Mouse (Mus musculus) embryo, embryonic 9.5 days (tissue): ENCODE measurements around the gene 1700013G24Rik.

Source experiments
- DNase-seq: peaks from one replicate; pipeline ENCODE4 v3.0.0-alpha.2; 2017; ENCODE audit errors: extremely low spot score

The 1700013G24Rik gene

DNA sequence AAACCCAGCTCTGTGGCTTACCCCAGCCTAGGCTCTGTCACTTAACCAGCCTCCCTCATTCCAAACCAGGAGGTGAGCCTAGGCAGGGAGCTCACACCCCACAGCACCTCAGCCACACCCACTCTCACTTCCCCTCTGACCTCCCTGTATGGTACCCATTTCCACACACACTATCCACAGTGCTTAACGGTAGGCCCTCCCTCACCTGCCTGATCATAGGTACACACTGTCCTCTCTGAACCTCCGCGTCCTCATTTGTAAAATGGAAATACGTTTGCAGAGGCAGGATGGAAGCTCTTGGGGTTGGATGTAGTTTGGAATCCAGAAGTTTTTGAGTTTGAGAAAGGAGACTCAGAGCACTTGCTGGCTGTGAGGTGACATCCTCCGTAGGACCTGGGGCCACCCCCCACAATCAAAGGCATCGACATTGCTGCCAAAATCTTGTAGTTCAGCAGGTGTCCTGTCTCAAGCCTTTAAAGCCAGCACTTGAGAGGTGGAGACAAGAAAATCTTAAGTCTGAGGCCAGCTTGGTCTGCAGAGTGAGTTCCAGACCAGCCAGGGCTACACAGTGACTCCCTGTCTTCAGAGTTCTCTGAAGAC lies 42.5 kb downstream of the 1700013G24Rik start:
- no peak for DNase-seq

DNA sequence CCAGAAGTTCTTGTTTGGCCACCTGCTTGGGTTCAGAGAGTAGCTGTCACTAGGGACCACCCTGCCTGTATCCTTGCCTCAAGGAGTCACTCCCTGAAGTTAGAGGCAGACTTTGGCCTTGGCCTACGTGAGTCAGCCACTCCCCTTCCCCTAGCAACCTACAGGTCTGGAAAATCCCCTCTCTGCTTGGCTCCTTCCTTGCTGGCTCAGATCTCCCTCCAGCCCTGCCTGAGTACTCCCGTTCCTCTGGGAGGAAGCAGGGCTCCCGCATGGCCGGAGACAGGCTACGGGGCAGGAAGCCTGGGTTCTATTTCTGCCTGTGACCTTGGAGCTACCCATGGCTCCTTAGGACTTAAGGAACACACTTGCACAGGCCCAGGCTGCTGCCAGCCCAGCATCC lies 44.3 kb downstream of the 1700013G24Rik start:
- no peak for DNase-seq

DNA sequence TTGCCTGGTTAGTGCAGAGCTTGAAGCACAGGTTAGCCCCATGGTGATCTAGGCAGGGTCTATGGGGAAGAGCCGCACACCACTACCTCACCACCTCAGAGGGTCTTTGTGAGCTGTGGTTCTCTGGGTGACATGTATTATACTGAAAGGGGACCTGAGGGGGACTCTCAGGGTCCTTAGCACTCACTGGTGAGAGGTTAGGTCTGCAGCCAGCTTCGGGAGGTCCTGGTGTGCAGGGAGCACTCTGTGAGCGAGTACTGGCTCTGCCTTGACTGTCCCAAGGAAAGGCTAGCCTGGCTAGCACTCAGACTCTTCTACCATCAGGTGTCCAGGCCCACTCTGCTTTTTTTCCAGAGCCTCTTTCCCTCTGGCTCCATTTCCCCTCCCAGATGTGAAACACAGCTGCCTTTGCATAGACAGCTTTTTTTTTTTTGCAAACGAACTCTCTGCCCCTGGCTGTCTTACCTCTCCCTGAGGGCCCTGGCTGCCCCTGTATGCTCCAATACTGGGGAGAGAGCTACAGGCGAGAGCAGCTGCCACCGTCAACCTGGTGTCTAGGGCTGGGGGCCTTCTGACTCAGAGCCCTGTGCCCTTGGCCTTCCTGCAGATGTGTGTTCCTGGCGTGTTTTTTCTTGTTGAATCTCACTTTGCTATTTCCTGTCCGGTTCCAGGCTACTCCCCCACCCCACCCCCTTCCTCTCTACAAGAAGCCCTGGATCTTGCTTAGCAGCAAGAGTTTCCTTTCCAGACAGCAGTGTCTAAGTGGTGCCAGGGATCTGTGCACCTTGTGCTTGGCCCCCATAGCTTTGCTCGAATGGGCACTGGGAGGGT lies 45.0 kb downstream of the 1700013G24Rik start:
- peak; percentile 18 for DNase-seq

DNA sequence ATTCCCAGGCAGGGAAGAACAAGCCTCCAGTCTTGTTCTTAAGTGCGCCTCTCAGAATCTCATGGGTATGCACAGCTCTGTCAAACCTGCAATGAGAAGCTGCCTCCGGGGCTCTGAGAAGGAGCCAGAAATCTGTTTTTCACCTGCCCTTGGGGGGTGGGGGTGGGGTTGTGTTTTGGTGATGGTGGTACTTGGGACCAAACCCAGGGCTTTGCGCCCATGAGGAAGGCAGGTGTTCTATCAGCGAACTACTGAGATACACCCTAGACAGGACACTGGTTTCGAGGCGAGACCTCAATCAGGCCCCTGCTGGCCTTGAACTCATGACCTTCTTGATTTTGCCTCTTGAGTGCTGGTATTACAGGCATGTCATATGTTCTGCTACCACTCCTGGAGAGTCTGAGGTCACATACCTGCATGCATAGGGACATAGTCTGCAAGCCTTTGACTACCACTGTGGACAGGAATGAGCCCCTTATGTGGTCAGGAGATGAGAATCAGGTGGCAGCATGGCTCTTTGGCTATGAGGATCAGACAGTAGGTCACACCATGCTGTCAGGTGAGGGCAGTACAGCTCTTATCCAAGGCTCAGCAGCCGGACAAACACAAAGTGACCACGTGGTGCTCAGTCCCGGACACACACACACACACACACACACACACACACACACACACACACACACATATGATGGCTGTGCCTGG lies 45.9 kb downstream of the 1700013G24Rik start:
- no peak for DNase-seq

DNA sequence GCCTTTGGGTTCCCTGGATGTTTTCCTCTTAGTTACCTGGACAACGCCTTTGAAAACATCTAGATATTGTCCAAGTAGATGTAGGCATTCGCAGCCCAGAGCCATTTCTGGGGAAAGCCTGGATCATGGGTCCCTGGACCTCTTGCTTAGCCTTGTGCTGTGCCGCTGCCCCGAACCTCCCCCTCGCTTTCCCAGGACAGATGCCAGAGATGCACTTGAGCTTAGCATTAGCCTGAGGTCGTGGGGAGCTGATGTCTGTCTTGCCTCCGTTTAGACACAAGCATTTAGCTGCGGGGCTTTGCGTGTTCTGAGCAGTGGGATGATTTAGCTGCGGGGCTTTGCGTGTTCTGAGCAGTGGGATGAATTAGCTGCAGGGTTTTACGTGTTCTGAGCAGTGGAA lies 47.1 kb downstream of the 1700013G24Rik start:
- DNase-seq: no peak

DNA sequence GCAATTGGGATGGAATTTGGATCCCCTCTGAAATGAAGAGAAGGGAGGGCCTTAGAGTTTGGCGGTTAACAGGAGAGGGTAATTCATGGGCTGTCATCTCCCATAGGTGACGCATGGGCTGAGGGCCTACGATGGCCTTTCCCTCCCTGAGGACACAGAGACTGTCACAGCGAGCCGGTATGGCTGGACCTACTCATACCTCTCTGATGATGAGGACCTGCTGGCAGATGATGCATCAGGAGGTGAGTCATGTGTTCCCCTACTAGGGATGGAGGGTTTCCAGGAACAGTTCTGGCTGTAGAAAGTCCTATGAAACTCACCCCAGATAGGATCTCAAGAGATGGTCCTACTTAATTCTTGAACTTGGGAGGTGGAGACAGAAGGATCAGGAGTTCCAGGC lies 47.9 kb downstream of the 1700013G24Rik start:
- DNase-seq: no peak

DNA sequence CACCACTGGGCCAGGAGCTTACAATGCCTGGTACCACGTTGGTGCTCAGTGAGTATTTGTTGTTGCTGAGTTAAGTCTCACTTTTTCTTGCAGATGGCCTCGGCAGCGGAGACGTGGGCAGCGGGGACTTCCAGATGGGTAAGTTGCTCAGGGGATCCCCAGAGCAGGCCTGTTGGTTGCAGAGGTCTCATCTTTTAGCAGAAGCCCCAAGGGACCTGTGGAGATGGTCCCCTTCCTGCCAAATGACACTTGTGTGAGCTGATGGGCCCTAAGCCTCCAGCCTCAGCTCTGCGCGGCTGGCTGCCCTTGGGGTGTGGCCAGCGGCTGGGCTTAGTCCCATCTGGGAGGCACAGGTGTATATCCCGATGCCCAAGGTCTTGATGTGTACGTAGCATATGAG lies 49.1 kb downstream of the 1700013G24Rik start:
- DNase-seq: no peak

DNA sequence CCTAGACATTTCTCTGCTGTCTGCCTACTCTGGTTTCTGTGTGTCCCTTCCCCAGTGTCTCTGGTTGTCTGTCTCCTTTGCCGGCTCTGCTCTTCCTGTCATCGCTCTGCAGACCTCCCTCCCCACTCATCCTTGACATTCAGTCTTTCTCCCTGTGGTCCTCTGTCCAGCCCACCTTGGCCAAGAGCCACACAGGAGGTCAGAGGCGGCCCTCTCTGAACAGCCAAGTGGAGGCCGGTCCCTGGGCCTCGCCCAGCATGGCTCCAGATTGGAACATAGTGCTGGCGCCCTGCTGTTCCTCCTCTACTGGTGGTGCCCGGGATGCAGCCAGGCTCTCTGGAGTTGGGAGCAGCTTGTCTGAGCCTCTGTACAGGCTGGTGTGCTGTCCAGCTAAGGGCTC lies 49.7 kb downstream of the 1700013G24Rik start:
- no peak for DNase-seq

DNA sequence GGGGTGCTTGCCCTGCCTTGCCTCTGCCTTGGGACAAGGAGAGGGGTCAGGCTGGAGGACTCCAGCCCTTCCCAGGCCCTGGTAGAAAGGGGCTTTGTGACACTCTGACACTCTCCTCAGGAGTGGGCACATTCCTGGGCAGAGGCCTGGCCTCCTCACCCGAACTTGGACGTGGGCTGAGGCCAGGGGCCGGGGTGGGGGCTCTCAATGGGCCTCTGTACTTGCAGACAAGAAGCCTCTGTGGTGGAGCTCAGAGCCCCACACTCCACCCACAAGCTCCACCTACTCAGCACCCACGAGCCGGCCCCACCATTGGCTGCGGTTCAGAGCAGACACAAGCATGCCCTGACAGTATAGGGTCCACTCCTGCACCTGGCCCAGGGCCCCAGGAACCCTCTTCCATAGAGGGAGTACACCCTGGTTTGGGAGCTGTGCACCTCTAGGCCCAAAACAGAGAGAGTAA lies 50.5 kb downstream of the 1700013G24Rik start:
- no peak for DNase-seq
